Mouse (Mus musculus) left cerebral cortex, adult 8-10 months (tissue): ENCODE measurements around the gene Nol4l. TPM values are rescaled to one million over a fixed set of nuclear protein-coding genes. Genes with fewer than 3 reads are reported as not detected.
"Not testable (repeated sequence)": the region's sequence is repeated elsewhere in the genome, so short reads cannot be mapped to it uniquely, and the experiment has no call there.

Source experiments
- DNase-seq, 2 experiments: peaks; one replicate each; pipeline ENCODE4 v3.0.0; 2022; ENCODE audit warnings: low spot score in 2 of 2
- total RNA-seq, 4 experiments: library from RNA; stranded (reverse); gene quantifications; 2 replicates each; pipeline ENCODE4 v1.2.4; 2022

Gene Nol4l
- total RNA-seq, 4 experiments from 2014 or later, result 41.1 to 48.9 (median 45.1) TPM

DNA sequence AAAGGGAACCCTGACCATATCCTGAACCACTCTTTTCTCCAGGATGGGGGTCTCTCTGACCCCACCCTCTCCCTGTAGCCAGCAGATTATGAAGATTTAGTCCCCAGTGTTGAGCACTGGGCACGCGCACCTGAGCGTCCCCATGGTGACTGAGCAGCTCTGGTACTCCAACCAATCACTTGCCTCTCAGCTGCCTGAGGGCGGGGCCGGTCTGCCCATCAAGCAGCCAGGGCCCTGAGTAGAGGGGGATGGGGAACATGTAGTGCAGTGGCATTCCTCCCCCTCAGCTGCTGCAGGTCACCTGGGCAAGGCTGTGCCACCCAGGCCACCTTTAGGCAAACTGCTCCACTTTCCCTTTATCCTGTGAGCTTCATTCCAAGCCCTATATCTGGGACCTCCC lies 107.7 kb downstream of the Nol4l start:
- no peak for DNase-seq

DNA sequence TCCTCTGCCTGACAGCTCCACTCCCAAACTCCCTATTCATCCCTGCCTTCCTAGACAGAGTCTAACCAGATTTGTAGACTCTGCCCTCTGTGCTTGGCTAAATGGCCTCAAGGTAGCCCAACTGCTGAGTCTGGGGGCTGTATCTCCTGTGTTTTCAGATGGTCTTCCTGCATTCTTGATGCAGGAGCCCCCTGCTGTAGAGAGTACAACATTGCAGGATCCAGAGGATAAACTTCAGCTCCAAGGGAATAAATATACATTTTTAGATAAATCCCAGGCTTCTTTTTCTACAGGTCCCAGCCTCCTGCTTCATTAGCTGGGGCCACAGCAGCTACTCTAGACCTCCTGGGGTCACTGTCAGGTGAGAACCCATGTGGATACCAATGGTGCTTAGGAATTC lies 108.5 kb downstream of the Nol4l start:
- no peak for DNase-seq

- no peak for DNase-seq
Observed at GRCm38 (mm10) chr2:153418381-153418780, 111.4 kb downstream of the Nol4l start.

GRCm38 (mm10) chr2:153417841-153418240 lies 111.9 kb downstream of the Nol4l start:
- no peak for DNase-seq

- DNase-seq, result no peak
Observed at GRCm38 (mm10) chr2:153414607-153415006, 115.2 kb downstream of the Nol4l start.

DNA sequence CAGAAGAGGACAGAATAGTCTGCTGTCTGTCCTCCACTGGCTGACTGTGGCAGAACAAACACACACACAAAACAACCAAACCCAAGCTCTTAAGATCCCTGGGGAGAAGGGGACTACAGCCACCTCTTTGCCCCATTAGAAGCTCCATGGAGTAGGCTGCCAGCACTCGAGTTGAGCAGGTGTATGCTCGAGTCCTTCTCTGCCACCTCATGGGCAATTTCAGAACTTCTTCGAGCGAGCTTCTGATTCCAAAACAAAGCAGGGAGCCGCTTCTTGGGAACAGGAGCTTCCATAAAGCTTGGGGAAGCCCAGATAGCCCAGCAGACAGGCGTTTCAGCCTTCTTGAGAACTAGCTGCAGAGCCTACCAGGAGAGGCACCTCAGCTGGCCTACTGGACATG lies 117.2 kb downstream of the Nol4l start:
- no peak for DNase-seq

DNA sequence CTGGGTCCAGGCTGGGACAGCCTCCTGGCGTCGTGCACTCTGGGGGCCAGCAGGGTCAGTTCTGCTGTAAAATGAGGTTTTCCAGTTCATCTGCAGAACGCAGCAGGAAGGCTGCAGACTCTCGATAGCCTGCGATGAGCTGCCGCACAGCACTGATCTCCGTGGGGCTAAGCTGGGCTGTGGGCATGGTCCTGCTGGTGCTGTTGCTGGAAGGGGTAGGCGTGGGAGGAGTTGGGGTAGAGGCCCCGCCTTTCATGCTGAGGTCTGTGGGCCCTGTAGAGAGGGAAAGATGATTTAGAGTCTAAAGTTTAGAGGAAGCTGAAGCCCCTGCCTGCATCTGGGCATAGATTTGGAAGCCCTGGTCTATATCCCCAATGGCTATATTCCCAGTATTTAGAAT lies 118.2 kb downstream of the Nol4l start:
- DNase-seq, result no peak

GRCm38 (mm10) chr2:153408971-153409370 lies 120.8 kb downstream of the Nol4l start:
- no peak for DNase-seq

DNA sequence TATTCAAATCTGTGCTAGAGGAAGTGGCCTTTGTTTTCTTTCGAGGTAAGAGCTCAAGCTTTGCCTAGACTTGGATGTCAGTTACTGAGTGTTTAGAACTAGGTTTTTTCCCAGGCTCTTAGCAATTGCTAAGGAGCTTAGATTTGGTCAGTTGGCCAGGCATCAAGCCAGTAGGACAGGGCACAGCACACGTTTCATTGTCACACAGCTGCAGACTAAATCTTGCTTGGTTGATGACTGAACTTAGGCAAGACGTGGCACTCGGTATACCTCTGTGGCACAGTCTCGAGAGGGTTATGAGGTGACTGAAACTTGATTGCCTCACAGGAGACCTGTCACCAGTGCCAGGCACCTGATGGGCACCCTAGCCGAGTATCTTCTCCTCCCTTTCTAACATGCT lies 122.9 kb downstream of the Nol4l start:
- DNase-seq, result no peak

DNA sequence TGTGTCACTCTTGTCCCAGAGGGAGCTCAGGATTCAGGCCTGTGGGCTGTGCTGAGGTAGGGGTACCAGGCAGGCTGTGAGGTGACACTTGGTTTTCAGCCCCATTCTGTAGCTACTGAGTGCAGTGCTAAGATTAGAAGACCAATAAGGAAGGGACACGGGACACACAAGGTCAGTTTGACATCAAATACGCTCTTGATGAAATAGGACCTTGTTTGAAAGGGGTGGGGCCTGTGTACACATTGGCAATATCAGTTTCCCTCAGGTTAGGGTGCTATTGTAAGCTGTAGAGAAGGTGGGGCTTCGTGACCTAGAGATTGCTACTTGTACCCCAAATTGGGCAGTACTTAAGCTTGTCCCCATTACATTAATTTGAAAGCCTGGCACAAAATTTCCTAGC lies 124.9 kb downstream of the Nol4l start:
- no peak for DNase-seq

- no peak for DNase-seq
Observed at GRCm38 (mm10) chr2:153404062-153404461, 125.7 kb downstream of the Nol4l start.

- no peak for DNase-seq
Observed at GRCm38 (mm10) chr2:153399166-153399565, 130.6 kb downstream of the Nol4l start.

DNA sequence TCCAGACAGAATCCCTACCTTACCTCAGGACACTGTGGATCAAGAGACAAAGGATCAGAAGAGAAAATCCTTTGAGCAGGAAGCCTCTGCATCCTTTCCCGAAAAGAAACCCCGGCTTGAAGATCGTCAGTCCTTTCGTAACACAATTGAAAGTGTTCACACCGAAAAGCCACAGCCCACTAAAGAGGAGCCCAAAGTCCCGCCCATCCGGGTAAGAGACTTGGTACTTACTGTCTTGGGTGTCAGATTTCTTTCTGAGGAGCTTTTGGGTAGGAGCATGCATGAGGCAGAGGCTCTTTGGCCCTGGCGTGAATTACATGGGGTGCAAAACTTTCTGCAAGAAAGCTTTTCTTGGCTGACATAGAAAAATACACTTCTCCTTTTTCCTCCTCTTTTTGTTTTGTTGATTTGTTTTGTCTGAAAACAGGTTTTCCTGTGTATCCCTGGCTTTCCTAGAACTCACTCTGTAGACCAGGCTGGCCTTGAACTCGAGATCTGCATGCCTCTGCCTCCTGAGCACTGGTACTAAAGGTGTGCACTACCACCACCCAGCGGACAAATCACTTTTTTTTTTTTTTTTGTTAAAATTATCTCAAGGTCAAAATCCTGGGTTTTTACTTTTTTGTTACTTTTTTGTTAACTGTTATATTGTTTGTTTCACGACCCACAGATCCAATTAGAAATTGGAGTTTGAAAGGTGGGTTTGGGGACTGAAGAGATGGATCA lies 131.8 kb downstream of the Nol4l start:
- DNase-seq, result no peak

GRCm38 (mm10) chr2:153393045-153393444 lies 136.7 kb downstream of the Nol4l start:
- DNase-seq, result no peak

GRCm38 (mm10) chr2:153389831-153390230 lies 139.9 kb downstream of the Nol4l start:
- no peak for DNase-seq

DNA sequence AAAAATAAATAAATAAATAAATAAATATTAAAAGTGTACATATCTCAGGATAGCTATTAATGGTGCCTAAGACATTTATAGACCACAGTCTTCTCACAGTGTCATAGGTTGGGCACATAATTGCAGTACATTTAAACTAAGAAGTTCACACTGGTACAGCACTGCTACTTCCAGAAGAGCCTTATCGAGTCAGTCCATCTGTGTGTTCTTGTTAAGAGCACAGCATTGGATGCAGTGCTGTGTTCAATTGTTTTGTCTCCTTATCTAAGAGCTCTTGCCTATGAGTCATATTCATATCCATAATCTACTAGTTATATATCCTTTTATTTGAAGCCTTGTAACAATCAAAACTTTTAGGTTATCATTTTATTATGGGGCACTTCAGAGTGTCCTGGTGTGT lies 149.3 kb downstream of the Nol4l start:
- DNase-seq, result no peak

DNA sequence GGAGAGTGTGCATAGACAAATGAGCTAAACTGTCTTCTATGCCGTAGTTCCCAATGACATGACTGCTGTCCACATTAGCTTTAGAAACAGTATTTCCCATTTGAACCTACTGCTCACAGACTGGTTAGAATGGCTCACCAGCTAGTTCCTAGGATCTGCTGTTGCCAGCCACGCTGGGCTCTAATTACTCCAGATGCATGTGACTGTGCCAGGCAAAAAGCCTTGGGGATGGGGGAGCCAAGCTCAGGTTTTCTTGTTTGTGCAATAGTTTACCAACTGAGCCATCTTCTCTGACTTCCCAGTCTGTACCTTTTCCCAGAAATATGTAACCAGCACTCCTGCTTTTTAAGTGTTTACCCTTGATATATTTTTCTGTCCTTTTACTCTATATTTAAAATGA lies 154.4 kb downstream of the Nol4l start:
- no peak for DNase-seq

- no peak for DNase-seq
Observed at GRCm38 (mm10) chr2:153370871-153371270, 158.9 kb downstream of the Nol4l start.

- DNase-seq, result not testable (repeated sequence)
Observed at GRCm38 (mm10) chr2:153364531-153364930, 165.2 kb downstream of the Nol4l start.

DNA sequence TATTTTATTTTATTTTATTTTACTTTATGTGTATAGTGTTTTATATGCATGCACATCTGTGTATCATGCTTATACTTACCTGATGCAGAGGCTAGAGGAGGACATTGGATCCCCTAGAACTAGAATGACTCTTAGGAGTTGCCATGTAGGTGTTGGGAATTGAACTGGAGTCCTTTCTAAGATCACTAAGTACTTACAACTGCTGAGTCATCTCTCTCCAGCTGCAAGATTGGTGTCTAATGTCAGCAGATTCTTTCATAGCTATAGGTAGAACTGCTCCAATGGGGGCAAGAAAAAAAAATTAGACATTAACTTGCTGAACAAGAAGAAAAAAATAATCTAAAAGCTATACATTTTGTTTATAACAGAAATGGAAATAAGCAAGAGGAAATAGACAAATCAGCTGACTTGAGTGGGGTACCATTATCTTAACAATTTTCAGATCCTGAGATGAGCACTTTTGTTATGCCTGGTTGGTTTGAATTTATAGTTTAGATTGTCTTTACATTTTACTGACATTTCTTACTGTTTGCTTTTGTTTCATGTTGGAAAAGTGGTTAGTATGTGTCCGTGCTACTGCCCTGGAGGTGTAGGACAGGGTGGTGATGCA lies 168.6 kb downstream of the Nol4l start:
- no peak for DNase-seq
